Mouse (Mus musculus) ZHBTc4 (cell line): ENCODE results near the gene Zfp592.

Experiments
- DNase-seq: peaks from one replicate; pipeline ENCODE4 v3.0.0-alpha.2; 2011; ENCODE audit warnings: low read depth, low spot score

The Zfp592 gene

GRCm38 (mm10) chr7:81057901-81058711 is 64.6 kb downstream of the Zfp592 start:
- peak; percentile 56 for DNase-seq

- peak; percentile 59 for DNase-seq
These were observed 65.3 kb downstream of the Zfp592 start for GRCm38 (mm10) chr7:81058712-81059154.

GRCm38 (mm10) chr7:81059388-81059787 is 65.9 kb downstream of the Zfp592 start:
- no peak for DNase-seq

- peak; percentile 92 for DNase-seq
These were observed 67.4 kb downstream of the Zfp592 start for GRCm38 (mm10) chr7:81060908-81061307.

- no peak for DNase-seq
These were observed 68.5 kb downstream of the Zfp592 start for GRCm38 (mm10) chr7:81061936-81062335.

GRCm38 (mm10) chr7:81063332-81063731 is 69.9 kb downstream of the Zfp592 start:
- peak; percentile 96 for DNase-seq

- DNase-seq, result no peak
These were observed 73.2 kb downstream of the Zfp592 start for GRCm38 (mm10) chr7:81066714-81067113.

- no peak for DNase-seq
These were observed 79.0 kb downstream of the Zfp592 start for GRCm38 (mm10) chr7:81072463-81072862.

- peak; percentile 71 for DNase-seq
These were observed 79.8 kb downstream of the Zfp592 start for GRCm38 (mm10) chr7:81073273-81073672.

GRCm38 (mm10) chr7:81074546-81074945 is 81.1 kb downstream of the Zfp592 start:
- peak; percentile 84 for DNase-seq

- DNase-seq, result no peak
These were observed 81.8 kb downstream of the Zfp592 start for GRCm38 (mm10) chr7:81075299-81075698.

GRCm38 (mm10) chr7:81075732-81076131 is 82.3 kb downstream of the Zfp592 start:
- DNase-seq, result peak; percentile 67

- DNase-seq, result no peak
These were observed 83.5 kb downstream of the Zfp592 start for GRCm38 (mm10) chr7:81077009-81077408.

- no peak for DNase-seq
These were observed 85.3 kb downstream of the Zfp592 start for GRCm38 (mm10) chr7:81078740-81079139.

GRCm38 (mm10) chr7:81093420-81093965 is 100.0 kb downstream of the Zfp592 start:
- no peak for DNase-seq

GRCm38 (mm10) chr7:81094104-81094757 is 100.8 kb downstream of the Zfp592 start:
- peak; percentile 90 for DNase-seq
